Mouse (Mus musculus) urinary bladder, postnatal 4 days (tissue): ENCODE data around the gene Zfp617.
"Not testable (repeated sequence)": the region's sequence is repeated elsewhere in the genome, so short reads cannot be mapped to it uniquely, and the experiment has no call there.

Experiments
- DNase-seq, 2 experiments: peaks; one replicate each; pipeline ENCODE4 v3.0.0; 2021 to 2022; ENCODE audit warnings: low spot score in 2 of 2

Zfp617 gene

DNA sequence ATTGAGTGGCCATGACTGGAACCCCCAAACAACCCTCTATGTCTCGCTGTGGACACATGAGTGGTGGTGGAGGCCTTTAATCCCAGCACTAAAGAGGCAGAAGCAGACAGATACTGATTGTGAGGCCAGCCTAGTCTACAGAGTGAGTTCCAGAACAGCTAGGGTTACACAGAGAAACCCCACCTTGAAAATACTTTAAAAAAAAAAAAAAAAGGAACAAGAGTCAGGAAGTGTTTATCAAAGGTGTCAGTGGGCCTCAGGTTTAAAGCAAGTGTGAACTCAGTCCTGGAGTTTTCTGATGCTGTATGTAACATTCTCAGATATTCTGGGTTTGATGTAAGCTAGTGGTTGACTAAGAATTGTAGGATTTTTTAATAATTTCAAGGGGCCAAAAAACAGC lies 44.1 kb downstream of the Zfp617 start:
- no peak for DNase-seq

DNA sequence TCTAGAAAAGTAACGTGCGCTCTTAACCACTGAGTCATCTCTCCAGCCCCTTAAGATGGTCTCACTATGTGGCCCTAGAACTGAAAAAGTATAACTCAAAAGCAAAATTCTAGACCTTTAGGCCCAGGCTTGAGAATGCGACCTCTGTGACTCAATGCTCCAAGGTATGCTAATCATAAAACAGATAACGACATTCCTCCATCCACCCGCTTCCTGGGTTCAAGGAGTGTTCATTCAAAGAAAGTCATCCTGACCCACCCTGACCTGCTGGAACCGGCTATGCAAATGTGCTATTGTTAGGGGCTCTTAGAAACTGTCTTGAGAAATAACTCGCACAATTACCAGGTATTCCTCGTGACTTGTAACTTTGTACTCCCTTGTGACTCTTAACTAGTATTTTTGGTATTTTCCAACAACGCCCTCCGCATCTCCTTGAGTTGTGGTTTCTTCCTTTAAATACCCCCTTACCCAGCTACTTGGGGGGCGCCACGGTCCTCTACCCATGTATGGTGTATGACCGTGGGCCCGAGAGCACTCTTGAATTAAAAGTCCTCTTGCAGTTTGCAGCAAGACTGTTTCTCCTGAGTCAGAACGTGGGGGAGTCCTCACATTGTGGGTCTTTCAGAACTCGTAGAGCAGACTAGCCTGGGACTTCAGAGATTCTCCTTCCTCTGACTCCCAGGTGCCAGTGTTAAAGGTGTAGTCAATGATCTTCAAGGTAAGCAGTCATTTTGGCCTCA lies 44.7 kb downstream of the Zfp617 start:
- not testable (repeated sequence) for DNase-seq

DNA sequence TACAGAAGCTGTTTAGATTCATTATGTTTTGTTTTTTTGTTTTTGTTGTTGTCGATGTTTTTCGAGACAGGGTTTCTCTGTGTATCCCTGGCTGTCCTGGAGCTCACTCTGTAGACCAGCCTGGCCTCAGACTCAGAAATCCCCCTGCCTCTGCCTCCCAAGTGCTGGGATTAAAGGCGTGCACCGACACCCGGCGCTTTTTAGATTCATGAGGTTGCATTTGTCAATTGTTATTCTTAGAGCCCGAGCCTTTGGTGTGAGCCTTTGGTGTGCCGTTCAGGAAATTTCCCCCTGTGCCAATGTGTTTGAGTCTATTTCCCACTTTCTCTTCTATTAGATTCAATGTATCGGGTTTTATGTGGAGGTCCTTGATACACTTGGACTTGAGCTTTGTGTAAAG lies 46.2 kb downstream of the Zfp617 start:
- no peak for DNase-seq

DNA sequence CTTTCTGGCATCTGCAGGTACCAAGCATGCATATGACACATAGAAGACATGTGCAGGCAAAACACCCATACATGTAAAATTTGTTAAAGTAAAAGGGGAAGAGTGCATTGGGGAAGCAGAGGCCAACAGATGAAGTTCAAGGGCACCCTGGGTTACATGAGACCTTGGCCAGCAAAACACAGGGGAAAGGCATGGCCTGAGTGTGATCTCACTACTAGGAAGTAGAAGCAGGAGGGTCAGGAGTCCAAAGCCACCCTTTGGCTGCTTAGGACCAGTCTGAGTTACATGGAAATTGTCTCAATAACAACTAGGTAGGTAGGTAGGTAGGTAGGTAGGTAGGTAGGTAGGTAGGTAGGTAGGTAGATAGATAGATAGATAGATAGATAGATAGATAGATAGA lies 52.0 kb downstream of the Zfp617 start:
- DNase-seq: peak in 1 of 2 experiments; percentile 7

DNA sequence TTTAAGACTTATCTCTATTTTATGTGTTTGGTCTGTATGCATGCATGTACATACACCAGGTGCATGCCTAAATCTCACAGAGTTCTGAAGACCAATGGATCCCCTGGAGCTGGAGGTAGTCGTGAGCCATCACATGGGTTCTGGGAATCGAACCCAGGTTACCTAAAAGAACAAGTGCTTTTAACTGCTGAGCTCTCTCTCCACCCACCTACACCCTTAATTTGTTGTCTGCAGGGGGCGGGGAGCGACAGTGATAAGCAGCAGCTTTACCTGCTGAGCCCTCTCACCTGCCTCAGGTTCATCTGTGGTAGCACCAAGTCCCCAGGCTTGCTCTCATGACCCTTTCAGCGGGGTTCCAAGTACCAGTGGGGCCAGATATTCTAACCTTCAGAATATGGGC lies 53.4 kb downstream of the Zfp617 start:
- DNase-seq: peak in 1 of 2 experiments; percentile 50

DNA sequence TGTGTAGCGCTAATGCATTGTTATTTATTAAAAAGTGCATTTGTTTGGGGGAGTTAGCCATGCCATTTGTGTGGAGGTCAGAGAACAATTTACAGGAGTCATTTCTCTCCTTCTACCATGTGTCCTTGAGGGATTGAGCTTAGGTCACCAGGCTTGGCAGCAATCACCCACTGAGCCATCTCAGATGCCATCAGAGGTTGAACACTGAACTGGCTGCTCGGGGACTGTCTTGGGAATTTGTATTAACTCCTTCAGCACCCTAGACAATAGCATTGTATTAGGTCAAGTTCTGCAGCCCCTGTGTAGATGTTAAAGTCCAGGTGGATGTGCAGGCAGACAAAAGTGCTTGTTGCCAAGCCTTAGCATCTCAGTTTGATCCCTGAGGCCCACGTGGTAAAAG lies 55.6 kb downstream of the Zfp617 start:
- peak in 1 of 2 experiments; percentile 17 for DNase-seq

DNA sequence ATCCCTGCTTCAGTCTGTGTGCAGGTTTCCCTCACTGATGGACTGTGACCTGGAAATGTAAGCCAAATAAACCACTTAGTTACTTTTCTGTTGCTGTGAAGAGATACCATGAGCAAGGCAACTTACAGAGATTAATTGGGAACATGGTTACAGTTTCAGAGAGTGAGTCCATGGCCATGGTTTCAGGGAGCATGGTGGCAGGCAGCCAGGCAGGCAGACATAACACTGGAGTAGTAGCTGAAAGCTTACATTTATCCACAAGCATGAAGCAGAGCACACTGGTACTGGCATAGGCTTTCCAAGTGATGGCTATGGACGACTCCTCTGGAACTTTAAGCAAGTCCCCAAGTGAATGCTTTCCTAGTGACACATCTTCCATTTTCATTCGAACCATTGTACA lies 56.7 kb downstream of the Zfp617 start:
- peak in 1 of 2 experiments; percentile 47 for DNase-seq

DNA sequence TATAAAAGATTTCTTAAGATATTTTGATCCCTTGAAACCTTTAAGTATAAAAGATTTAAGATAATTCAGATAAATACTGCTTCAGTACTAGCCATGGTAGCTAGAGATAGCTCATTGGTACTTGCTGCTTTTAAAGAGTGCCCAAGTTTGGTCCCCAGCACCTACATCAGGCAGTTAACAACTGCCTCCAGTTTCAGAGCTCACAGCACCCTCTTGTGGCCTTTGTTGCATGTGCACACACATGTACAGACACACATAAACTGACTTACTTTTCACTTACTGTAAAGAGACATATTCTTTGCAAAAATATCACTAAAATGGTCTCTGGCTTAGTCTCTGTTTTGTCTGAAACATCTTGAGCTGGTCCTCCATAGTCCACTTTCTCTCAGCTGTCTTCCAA lies 58.0 kb downstream of the Zfp617 start:
- peak in 1 of 2 experiments; percentile 42 for DNase-seq

DNA sequence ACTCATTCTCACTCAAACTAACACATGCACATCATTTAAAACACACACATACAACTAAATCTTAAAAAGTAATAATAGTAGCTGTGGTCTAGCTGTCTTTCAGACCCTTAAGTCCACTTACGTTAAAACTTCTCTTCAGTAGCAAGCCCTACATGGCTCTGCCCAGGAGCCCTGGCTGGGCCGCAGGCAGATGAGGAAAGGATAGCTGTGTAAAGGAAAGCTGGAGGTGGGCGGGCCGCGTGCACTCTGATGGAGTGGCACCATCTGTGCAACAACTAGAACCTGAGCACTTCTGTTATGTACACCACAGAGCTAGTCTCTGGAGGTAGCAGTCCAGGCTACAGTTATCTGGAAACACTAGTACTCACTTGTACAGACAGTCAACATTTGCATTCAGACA lies 58.8 kb downstream of the Zfp617 start:
- DNase-seq: peak in 1 of 2 experiments; percentile 47

DNA sequence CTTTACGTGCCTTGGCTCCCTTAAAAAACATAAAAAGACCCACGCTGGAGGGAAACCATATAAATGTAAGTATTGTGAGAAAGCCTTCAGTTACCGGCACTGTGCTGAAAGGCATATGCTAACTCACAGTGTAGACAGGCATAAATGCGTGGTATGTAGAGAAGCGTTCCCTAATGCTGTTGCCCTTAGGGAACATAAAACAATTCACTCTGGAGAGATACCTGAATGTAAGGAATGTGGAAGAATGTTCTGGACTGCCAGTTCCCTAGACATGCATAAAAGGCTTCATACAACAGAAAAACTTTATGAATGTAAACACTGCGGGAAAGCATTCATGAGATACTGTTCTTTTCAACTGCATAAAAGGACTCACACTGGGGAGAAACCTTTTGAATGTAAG lies 59.7 kb downstream of the Zfp617 start:
- peak in 1 of 2 experiments; percentile 2 for DNase-seq

DNA sequence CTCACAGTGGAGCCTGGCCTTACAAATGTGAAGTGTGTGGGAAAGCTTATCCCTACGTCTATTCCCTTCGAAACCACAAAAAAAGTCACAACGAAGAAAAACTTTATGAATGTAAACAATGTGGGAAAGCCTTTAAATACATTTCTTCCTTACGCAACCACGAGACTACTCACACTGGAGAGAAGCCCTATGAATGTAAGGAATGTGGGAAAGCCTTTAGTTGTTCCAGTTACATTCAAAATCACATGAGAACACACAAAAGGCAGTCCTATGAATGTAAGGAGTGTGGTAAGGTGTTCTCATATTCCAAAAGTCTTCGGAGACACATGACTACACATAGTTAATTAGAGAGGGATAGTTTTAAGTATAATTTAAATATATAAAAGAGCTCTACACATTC lies 60.2 kb downstream of the Zfp617 start:
- DNase-seq: no peak

DNA sequence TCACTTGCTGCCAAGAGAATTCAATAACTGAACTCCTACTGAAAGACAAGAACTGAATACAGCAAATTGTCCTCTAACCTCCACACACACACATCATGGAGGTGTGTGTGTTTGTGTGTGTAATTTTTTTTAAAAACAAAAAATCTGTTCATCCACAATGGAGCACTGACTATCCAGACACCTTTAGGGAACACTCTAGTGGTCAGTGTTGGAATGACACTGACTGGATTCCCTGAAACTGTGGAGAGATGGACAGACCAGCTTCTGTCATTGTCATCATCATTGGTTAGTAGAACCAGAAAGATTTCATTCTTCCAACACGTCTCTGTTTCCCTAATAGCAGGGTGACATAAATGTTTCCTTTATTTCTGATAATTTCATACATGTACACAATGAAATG lies 63.5 kb downstream of the Zfp617 start:
- DNase-seq: peak in 1 of 2 experiments; percentile 44

DNA sequence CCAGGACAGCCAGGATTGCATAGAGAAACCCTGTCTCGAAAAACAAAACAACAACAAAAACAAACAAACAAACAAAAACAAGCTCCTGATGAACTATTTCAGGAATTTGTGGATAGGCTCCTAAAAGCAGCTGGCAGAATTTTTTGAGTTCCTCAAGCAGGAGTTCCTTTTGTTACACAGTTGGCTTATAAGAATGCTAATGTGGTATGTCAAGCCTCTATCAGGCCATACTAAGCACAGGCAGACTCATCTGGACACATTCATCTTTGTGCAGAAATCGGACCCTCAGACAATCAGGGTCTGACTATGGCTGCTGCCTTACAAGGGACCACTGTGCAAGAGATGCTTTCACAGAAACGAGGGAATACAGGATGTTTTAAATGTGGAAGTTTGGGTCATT lies 65.8 kb downstream of the Zfp617 start:
- DNase-seq: peak in 1 of 2 experiments; percentile 30

DNA sequence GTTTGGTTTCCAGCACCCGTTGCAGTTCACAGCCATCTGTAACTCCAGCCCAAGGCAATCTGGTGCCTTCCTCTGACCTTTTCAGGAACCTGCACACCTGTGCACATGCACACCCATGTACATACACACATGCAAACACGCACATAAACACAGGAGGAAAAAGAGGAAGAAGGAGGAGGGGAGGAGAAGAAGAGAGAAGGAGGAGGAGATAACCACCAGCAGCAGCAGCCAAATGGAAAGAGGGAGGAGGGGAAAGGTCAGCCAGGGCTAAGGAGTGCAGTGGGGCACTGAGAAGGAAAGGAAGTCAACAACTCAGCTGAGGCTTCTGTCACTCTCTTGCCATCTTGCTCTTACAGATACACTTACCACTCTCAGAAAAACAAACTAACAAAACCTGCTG lies 72.6 kb downstream of the Zfp617 start:
- no peak for DNase-seq

DNA sequence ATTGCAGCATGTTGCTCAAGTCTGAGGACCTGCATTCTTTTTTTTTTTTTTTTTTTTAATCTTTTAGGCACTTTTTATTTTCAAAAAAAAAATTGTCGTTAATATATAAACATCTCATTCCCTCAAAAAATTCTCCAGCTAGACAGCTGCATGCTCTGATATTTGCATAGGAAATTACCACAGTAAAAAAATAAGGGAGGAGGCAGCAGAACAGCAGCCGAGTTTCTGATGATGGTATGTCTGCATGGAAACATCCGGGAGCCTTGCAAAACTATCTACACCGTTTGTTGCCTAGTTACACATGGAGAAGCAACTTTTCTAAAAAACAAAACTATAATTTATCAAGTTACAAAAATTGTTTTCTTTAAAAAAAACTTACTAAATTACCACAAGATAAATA lies 73.0 kb downstream of the Zfp617 start:
- no peak for DNase-seq
